Mouse (Mus musculus) MN1 (cell line): ENCODE measurements around the gene Psat1.

Source experiments
- DNase-seq: peaks from one replicate; pipeline ENCODE4 v3.0.0-alpha.2; 2016; ENCODE audit warnings: low spot score

Psat1 gene

GRCm38 (mm10) chr19:15924181-15924865 is 22.8 kb downstream of the Psat1 start:
- DNase-seq = peak; percentile 52

DNA sequence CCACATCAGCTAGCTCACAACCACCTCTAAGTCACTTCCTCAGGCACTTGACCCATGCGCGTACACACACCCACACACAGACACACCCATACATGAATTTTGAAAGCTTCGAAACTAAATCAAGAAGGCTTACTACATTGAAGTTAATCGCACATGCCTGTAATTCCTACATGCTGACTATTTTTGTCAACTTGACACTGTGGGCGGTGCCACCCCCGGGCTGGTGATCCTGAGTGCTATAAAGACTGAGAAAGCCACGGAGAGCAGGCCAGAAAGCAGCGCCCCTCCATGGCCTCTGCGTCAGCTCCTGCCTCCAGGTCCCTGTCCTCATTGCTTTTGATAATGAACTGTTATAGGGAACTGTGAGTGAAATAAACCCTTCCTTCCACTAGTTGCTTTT is 23.7 kb downstream of the Psat1 start:
- DNase-seq = peak; percentile 37

DNA sequence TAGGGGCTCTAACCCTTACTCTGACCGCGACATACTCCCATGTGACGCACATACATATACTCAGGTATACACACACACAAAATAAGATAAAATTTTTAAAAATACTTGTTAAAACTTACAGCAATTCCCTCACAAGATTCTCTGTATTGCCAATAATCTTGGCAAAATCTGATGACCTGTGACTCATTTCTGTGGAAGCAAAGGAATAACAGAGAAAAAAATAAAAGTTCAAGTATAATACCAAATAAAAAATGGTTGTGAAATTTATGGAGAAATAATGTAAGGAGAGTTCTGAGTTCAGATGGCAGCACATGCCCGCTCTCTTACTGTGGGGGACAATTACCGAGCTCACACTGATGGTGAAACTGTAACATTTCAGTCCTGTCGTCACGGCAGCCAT is 27.8 kb downstream of the Psat1 start:
- DNase-seq = no peak

DNA sequence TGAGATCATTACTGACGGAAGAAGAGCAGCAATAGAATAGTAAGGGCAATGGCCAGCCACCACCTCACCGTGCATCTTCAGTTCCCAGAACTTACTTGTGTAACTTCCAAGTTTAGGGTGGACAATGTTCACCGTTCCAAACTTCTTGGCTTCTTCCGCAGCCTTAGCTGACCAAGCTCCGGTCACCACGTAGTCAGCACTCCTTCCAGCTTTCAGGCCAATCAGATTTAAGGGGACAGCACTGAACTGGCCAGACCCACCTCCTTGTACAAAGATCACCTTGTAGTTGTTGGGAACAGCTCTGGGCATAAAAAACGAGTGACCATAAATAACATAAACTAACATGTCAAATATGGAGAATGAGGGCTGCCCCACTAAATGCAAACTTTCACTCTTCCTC is 29.0 kb downstream of the Psat1 start:
- no peak for DNase-seq

GRCm38 (mm10) chr19:15913249-15913997 is 33.7 kb downstream of the Psat1 start:
- no peak for DNase-seq

GRCm38 (mm10) chr19:15911441-15911840 is 35.7 kb downstream of the Psat1 start:
- no peak for DNase-seq

GRCm38 (mm10) chr19:15910987-15911386 is 36.1 kb downstream of the Psat1 start:
- DNase-seq = no peak

DNA sequence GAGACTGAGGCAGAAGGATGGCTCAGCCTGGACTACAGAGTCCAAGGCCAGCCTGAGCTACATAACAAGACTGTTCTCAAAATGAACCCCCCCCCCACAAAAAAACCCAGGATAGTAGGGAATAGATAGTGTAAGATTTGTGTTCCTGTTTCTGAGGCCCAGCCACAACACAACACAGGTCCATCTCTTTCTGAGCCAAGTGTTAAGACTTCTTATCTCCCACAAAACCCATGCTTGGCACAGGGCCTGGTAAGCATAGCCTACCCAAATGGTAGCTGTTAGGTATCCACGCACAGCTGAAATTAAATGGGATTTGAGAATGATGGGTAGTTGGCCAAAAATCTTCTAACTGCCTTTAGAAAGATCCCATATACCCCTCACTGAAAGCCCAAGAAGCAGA is 36.6 kb downstream of the Psat1 start:
- no peak for DNase-seq

- no peak for DNase-seq
Measured at GRCm38 (mm10) chr19:15908016-15908415, 39.1 kb downstream of the Psat1 start.

GRCm38 (mm10) chr19:15904734-15905133 is 42.4 kb downstream of the Psat1 start:
- DNase-seq = no peak

DNA sequence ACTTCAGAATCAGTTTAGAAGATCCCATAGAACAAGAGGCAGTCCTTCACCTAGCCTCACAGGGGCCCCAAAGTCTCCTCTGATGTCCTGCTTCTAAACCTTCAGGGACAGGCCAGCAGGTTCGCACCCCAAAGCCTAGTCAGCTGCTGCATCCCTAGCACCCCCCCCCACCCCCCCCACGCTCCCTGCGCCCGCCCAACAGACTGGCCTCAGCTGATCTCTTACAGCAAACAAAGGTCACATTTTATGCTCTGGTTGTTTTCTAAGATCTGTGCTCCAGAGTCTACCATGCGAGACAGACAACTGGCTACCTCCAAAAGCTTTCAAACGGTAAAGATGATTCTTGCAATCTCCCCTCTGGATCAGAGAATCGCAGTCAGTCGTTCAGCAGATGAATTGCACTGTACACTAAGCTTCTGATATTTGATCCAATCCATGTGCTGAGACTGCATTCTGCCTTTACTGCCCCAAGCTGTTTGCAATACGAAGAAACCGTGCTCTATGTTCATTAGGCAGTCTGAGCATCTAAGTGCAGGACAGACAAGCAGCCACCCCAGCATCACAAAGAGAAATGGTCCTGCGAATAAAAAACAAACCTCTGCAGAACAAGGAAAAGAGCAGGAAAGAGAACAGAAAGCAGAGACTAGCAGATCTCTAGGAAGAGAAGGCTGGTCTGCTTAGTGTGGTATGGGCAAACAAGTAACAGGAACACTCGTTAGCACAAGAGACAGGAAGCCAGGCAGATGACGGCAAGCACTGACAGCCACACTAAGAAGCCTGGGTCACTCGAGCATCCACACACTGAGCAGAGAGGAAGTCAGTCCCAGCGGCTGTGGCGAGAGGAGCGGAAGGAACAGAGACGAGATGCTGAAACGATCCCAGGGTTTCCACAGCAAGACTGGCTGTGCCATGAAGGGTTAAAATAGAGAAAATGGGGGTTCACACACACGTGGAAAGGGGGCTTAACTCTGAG is 43.3 kb downstream of the Psat1 start:
- DNase-seq = no peak

GRCm38 (mm10) chr19:15895681-15896080 is 51.5 kb downstream of the Psat1 start:
- no peak for DNase-seq

DNA sequence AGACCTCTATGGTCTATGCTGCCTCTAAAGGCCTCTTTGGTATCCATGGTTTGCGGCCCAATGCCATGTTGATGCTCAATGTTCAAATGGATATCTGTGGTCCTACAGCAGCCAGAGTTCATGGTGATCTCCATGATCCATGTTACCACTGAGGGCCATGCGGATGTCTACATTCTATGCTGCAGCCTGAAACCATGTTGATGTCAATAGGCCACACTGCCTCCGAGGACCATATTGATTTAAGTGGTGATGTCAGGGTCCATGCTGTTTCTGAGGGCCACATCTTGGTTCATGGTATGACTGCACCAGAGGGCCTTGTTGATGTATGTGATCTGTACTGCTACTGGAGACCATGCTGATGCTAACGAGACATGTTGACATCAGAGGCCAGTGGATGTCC is 55.0 kb downstream of the Psat1 start:
- DNase-seq = no peak

DNA sequence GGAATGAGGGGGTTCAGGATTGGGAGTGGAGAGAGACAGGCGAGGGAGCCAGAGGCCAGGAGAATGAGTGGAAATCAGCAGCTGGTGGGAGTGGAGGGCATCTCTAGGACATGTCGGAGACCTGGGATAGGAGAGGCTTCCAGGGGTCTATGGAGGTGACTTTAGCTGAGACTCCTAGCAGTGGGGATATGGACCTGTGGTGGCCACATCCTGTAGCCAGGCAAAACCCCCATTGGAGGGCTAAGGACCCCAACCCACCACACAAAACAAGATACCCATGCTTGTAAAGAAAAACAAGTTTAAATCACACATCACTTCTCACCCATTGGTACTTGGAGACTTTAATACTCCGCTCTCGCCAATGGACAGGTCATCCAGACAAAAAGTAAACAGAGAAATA is 58.7 kb downstream of the Psat1 start:
- no peak for DNase-seq

GRCm38 (mm10) chr19:15882705-15883426 is 64.3 kb downstream of the Psat1 start:
- DNase-seq = no peak

DNA sequence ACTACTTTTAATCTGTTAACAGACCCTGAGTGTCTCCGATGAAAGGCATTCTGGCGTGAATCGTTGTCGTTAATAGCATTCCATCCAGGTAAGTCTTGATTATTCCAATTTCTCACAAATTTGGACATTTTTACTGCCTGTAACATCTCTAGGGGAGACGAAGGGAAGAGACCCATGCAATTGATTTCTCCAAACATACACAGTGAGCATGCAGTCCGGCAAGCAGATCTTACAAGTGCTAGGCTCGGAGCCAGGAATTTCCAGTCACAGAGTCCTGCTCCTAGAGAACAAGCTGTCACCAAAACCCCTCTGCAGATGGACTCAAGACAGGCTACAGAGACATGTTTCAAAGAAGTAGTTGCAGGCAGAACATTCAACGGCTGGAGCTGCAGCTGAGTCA is 66.4 kb downstream of the Psat1 start:
- peak; percentile 14 for DNase-seq

DNA sequence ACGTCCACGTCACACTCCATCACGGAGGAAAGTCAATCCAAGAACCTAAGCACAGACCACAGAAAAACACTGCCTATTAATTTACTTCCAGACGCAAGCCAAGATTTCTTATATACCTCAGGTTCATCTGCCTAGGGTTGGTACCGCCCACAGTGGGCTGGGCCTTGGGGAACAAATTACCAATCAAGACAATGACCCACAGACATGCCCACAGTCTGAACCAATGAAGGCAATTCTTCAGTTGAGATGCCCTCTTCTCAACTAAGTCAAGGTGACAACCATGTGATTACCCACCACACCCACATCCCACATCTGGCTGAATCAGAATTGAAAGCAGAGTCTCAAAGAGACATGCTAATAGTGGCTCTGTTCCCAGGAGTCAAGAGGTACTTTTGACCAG is 67.9 kb downstream of the Psat1 start:
- DNase-seq = no peak

DNA sequence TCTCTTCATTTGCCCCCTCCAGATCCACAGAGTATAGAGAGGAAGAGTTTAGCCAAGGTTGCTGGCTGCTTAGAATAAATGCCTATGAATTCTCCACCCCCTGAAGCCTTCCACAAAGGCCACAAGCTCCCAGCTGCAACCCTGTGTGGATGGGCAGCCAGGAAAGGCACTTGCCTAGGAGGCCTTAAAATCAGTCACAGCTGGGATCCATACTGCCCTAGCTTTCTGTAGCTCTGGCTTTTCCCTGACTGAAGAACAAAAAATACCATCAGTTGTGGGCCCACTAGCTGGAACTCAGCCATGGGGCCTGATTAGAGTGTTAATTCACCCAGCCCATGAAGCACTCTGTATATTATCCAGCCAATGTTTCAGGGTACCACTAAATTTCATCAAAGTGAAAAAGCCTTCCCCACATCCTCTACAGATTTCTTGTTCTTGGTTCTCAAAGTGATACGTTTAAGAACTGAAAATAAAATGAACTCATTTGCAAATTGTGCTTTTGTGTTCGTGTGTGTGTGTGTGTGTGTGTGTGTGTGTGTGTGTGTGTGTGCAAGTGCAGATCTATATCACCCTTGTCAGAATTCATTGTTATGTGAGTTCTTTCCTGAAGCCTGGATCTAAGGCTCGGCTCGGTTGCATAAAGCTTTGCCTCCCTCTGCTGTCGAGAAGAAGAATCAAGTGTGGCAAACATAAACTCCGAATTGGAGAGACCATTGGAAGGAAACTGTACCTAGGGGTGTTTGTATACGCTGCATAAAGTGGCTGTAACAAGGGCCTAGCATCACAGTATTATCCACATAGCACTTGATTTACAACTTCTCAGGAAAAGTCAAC is 78.1 kb downstream of the Psat1 start:
- DNase-seq = peak; percentile 51

DNA sequence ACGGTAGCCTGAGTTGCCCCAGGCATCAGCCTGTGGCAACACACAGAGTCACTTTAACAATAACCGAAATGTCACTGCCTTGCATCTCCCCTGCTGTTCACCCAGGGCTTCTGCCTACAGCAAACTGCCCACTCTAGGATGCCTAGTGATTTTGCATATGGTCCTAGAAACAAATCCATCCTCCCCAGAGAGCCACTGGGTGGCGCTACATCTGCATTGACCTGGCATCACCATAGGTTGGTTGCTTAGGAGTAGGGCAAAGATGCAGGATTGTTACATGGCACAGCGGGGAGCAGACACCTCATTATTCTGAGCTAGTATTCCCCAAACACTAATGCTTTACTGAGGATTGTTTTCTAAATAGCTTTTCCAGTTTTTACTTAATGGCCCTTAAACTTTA is 80.3 kb downstream of the Psat1 start:
- DNase-seq = no peak

GRCm38 (mm10) chr19:15866126-15866525 is 81.0 kb downstream of the Psat1 start:
- DNase-seq = no peak

GRCm38 (mm10) chr19:15865431-15865830 is 81.7 kb downstream of the Psat1 start:
- DNase-seq = no peak
